Mouse (Mus musculus) ES-Bruce4 (cell line): ENCODE data around the gene Nrn1. TPM values are rescaled to one million over a fixed set of nuclear protein-coding genes. Genes with fewer than 3 reads are reported as not detected.

Source experiments
- H3K27ac ChIP-seq: 2 replicates; pipeline ENCODE4 v1.5.1; 2012; ENCODE audit warnings: low read length, inconsistent platforms; ENCODE audit not compliant: insufficient read depth
- H3K27me3 ChIP-seq: 2 replicates; pipeline ENCODE4 v1.6.1; 2012; ENCODE audit warnings: mild to moderate bottlenecking, low read length, inconsistent platforms; ENCODE audit not compliant: control insufficient read depth, poor library complexity, insufficient read depth, severe bottlenecking
- H3K36me3 ChIP-seq: 2 replicates; pipeline ENCODE4 v1.6.1; 2012; ENCODE audit warnings: inconsistent platforms, mild to moderate bottlenecking, low read length, moderate library complexity; ENCODE audit not compliant: control insufficient read depth, poor library complexity, insufficient read depth, severe bottlenecking
- H3K4me1 ChIP-seq: one replicate; pipeline ENCODE4 v1.8.1; 2011; ENCODE audit warnings: low read length; ENCODE audit not compliant: control insufficient read depth, insufficient read depth
- H3K4me3 ChIP-seq: 2 replicates; pipeline ENCODE4 v1.5.1; 2011; ENCODE audit warnings: low read depth, mild to moderate bottlenecking, low read length
- H3K9ac ChIP-seq: 2 replicates; pipeline ENCODE4 v1.6.1; 2012; ENCODE audit warnings: low read depth, mild to moderate bottlenecking, inconsistent platforms; ENCODE audit not compliant: poor library complexity, severe bottlenecking
- H3K9me3 ChIP-seq: replicated peaks from 2 replicates; pipeline ENCODE4 v1.6.1; 2012; ENCODE audit warnings: mild to moderate bottlenecking, low read length, inconsistent platforms; ENCODE audit not compliant: control insufficient read depth, poor library complexity, insufficient read depth, severe bottlenecking
- CTCF ChIP-seq: IDR thresholded peaks from one replicate; pipeline ENCODE4 v1.8.1; 2011; ENCODE audit warnings: low read depth, low read length
- EP300 ChIP-seq: IDR thresholded peaks from 2 replicates; pipeline ENCODE4 v1.6.1; 2011; ENCODE audit warnings: low read depth, low read length; ENCODE audit not compliant: insufficient read depth
- POLR2A ChIP-seq: IDR thresholded peaks from one replicate; pipeline ENCODE4 v1.8.1; 2011; ENCODE audit warnings: low read length; ENCODE audit not compliant: insufficient read depth
- polyA plus RNA-seq: library from polyadenylated mRNA; stranded (reverse); fragments of >200 nt; gene quantifications from 2 replicates; pipeline ENCODE4 v1.2.4, GENCODE M21; 2011; ENCODE audit warnings: low read depth; ENCODE audit not compliant: missing spikeins, insufficient read depth, insufficient read length

Nrn1 gene
- 1.9 and 2.4 TPM in 2 replicates for polyA plus RNA-seq

DNA sequence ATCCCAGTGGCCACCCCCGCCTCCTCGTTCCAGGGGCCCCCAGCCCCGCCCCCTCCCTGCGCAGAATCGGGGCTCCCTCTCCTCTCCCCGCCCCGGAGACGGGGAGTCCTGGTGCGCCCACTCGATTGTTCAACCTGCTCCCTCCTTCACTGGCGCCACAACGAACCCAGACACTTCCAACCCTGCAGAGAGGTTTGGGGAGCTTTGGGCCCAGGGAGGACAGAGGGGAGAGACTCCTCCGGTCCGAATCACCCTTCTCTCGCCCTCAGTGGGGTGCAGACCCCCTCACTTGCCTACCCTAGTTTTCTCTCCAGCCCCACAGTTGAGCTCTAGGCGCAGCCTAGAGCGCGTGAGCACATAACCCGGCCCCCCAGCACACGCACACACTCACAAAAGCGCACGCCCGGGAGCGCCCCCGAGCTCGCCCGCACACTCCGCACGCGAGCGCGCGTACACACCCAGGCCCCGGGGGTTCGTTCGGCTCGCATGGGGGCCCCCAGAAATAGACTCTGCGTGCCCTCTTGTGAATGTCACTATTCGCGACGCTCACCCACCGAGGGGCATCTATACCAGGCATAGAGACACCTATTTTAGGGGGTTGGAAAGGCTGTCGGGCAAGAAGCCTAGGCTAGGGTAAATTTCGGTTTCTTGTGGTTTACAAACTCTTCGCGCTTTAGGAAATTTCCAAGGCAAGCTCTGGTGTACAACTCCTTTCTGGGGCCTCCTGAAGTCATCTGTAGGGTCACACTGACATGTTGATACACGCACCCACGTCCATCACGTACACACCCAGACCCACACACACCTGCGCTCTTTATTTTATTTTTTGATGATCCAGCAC, at the start of gene Nrn1:
TSS of gene Nrn1 (minus strand) at position 401 of the 841 bp plus-strand sequence.
- peaks cover 30% of the 10 kb centered on the region for H3K27me3 ChIP-seq
- no peaks in the 10 kb centered on the region for H3K9me3 ChIP-seq
- H3K4me3 ChIP-seq: peak within 1 kb of the TSS; percentile 71
- H3K27ac ChIP-seq: no peak within 1 kb of the TSS
- no peaks in the 10 kb centered on the region for H3K36me3 ChIP-seq
- peak within 1 kb of the TSS; percentile 56; the same call in 1 of the 2 replicates for H3K9ac ChIP-seq
- TF ChIP-seq CTCF (no peak), EP300 (no peak), POLR2A (no peak)
- no peaks in the 10 kb centered on the region for H3K4me1 ChIP-seq

DNA sequence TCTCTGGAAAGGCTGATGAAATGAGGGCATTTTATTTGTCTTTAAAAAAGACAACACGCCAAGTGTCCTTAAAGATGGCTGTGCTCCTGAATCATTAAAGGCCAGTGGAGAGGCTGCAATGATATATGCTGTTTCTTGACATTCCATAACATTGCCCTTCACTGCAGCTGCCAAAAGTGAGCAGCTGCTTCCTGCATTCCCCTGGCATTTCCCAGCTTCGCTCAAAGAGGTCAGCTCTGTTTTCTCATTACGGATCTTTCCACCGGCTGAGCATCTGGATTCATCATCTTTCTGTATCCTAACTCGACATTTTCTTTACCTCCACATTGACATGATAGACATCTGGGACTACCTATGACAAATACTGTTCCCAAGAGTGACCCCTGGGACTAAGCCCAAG, 44.7 kb upstream of the Nrn1 start:
- Histone ChIP-seq H3K27me3 (no peaks in the 10 kb centered on the region), H3K9me3 (no peaks in the 10 kb centered on the region), H3K4me3 (no peak overlapping the region), H3K27ac (no peak overlapping the region), H3K36me3 (no peaks in the 10 kb centered on the region), H3K9ac (no peak overlapping the region), H3K4me1 (no peaks in the 10 kb centered on the region)
- TF ChIP-seq POLR2A (no peak), EP300 (no peak), CTCF (no peak)

DNA sequence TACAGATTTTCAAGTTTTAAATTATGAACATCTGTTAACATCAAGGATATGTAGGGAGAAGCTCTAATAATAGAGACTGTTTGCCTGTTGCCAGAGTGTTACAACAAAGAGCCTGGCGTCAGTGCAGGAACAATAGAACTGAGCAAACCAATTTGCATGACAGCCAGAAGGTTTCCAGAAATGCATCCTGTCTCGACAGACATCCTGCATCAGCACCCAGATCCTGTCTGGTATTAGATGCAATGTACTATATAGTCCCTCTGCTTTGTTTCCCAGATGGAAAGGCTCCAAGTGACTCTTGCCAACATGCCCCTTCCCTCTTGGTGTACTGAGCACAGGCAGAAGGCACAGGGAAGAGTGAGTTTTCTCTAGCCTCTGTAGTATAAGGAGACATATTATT, 31.9 kb upstream of the Nrn1 start:
- H3K27me3 ChIP-seq: no peaks in the 10 kb centered on the region
- no peaks in the 10 kb centered on the region for H3K4me1 ChIP-seq
- H3K36me3 ChIP-seq: no peaks in the 10 kb centered on the region
- TF ChIP-seq CTCF (no peak), EP300 (no peak), POLR2A (no peak)
- no peaks in the 10 kb centered on the region for H3K9me3 ChIP-seq
- H3K4me3 ChIP-seq: no peak overlapping the region
- H3K9ac ChIP-seq: no peak overlapping the region
- no peak overlapping the region for H3K27ac ChIP-seq

DNA sequence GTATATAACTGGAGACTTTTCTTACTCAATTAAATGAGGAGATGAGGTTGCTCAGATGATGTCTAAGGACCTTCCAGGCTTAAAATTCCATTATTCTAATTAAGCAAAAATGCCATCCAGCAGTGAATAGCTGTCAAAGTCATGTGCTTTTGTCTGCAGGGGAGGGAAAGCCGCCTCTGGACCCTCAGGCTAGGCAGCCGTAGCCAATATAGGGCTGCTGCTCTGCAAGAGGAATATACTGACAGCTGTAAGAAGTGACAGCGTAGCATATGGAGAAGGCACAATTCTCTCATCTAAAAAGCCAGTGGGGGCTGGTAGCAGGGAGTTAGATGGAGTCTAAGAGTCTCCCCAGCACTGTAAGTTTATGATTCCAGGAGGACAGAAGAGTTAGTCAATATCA, 16.9 kb upstream of the Nrn1 start:
- no peak overlapping the region for H3K27ac ChIP-seq
- TF ChIP-seq EP300: no peak
- no peak for TF ChIP-seq POLR2A
- TF ChIP-seq CTCF: no peak
- H3K9ac ChIP-seq: no peak overlapping the region
- no peak overlapping the region for H3K4me3 ChIP-seq
- H3K4me1 ChIP-seq: no peaks in the 10 kb centered on the region
- H3K9me3 ChIP-seq: no peaks in the 10 kb centered on the region
- H3K36me3 ChIP-seq: no peaks in the 10 kb centered on the region
- H3K27me3 ChIP-seq: no peaks in the 10 kb centered on the region

DNA sequence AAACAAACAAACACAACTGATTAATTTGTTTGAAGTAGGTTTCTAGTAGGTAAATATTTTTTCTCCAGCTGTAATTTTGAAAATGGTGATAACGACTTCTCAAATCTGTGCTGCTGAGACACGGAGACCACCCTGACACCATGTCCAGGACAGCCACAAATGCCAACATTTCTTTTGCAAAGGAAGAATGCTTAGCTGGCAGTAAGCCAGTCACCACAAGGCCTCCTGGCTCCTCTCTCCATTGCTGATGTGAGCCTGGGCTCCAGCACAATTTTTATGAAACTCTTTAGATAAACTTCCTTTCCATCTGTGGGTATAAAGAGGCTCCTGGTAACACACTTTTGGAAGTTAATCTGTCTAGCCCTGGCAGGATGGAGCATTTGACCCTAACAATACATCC, 15.1 kb upstream of the Nrn1 start:
- no peaks in the 10 kb centered on the region for H3K4me1 ChIP-seq
- H3K4me3 ChIP-seq: no peak overlapping the region
- H3K27ac ChIP-seq: no peak overlapping the region
- no peaks in the 10 kb centered on the region for H3K36me3 ChIP-seq
- H3K27me3 ChIP-seq: no peaks in the 10 kb centered on the region
- no peak for TF ChIP-seq POLR2A
- no peak for TF ChIP-seq CTCF
- TF ChIP-seq EP300: no peak
- no peak overlapping the region for H3K9ac ChIP-seq
- H3K9me3 ChIP-seq: no peaks in the 10 kb centered on the region

DNA sequence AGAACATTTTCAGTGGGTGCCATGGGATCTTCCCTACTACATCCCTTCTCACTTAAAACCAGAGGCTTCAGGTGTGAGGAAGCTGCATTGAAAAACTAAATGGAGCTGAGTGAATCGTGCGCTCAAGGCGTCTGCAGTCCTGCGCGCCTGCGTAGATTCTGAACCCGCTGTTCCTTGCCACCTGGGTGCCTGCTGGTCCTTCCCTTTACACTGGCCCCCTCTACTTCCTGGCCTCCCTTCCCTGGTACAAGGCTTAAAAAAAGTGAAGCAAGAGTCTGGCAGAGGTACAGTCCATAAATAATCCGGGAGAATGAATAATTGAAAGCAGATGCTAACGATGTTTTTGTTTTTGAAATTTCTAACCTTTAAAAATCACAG, 1.7 kb upstream of the Nrn1 start:
- Histone ChIP-seq H3K9me3 (no peaks in the 10 kb centered on the region), H3K27me3 (peaks cover 28% of the 10 kb centered on the region), H3K4me3 (peak overlapping the region; percentile 83), H3K27ac (no peak overlapping the region), H3K36me3 (no peaks in the 10 kb centered on the region), H3K9ac (0 out of 2 replicates have a peak overlapping the region, but pooled peaks have one; percentile 11), H3K4me1 (no peaks in the 10 kb centered on the region)
- TF ChIP-seq POLR2A: no peak
- no peak for TF ChIP-seq EP300
- no peak for TF ChIP-seq CTCF
